Mouse (Mus musculus): ENCODE results near the gene Ankib1. TPM values are rescaled to one million over a fixed set of nuclear protein-coding genes. Genes with fewer than 3 reads are reported as not detected.

Gene Ankib1
- polyA plus RNA-seq, 1 experiment from 2014 or later, result 10.1 TPM

Small RNA genes within 50 kb of the gene (microRNA-seq; reads per million reads assigned to microRNA genes)
- gene Gm22926 (not detected), gene Gm26238 (not detected)

Other genes starting within 250 kb of the Ankib1 start
- 2.5 and 2.9 TPM in 2 replicates for gene 1700109H08Rik, start 231.4 kb downstream of the Ankib1 start, polyA plus RNA-seq (2015; fragmentation: Nextera tagmentation; extraction: Ambion mirVana)
- 15.0 and 15.2 TPM in 2 replicates for gene Pex1, start 206.9 kb downstream of the Ankib1 start, polyA plus RNA-seq (2015; fragmentation: Nextera tagmentation; extraction: Ambion mirVana)
- gene Rbm48, start 206.3 kb downstream of the Ankib1 start, polyA plus RNA-seq (2015; fragmentation: Nextera tagmentation; extraction: Ambion mirVana), result 13.6 and 15.4 TPM in 2 replicates
- gene Tmbim7, start 151.7 kb downstream of the Ankib1 start, polyA plus RNA-seq (2015; fragmentation: Nextera tagmentation; extraction: Ambion mirVana), result not detected in 2 replicates
- gene Gatad1, start 145.7 kb downstream of the Ankib1 start, polyA plus RNA-seq (2015; fragmentation: Nextera tagmentation; extraction: Ambion mirVana), result 42.6 and 49.3 TPM in 2 replicates
- gene Krit1, start 259 bp upstream of the Ankib1 start, polyA plus RNA-seq (2015; fragmentation: Nextera tagmentation; extraction: Ambion mirVana), result 42.2 and 43.0 TPM in 2 replicates
- 0.06 TPM in 1 of 2 replicates, not detected in the other for gene Lrrd1, start 42.2 kb upstream of the Ankib1 start, polyA plus RNA-seq (2015; fragmentation: Nextera tagmentation; extraction: Ambion mirVana)
- 6.8 and 8.0 TPM in 2 replicates for gene Mterf1a, start 91.0 kb upstream of the Ankib1 start, polyA plus RNA-seq (2015; fragmentation: Nextera tagmentation; extraction: Ambion mirVana)
- gene Akap9, start 125.1 kb upstream of the Ankib1 start, polyA plus RNA-seq (2015; fragmentation: Nextera tagmentation; extraction: Ambion mirVana), result 139 and 141 TPM in 2 replicates